Comparison of ENCODE assay signal across 9 mouse cellular contexts in genomic region chr12:112667619-112668297, GRCm38 (mm10). TPM values are rescaled to one million over a fixed set of nuclear protein-coding genes. Genes with fewer than 3 reads are reported as not detected.
DNase-seq lines count a peak whose midpoint lies in the region; ATAC-seq and TF ChIP-seq lines count a peak whose summit lies in the region.
"Had no signal": no experiment of that assay in that cellular context is flagged by ENCODE, and none has a peak within 500 bp of the region (broad histone marks: within the 10 kb centered on the region; RNA-seq: fewer than 3 reads in every experiment).

No protein-coding gene starts in this region.

- DNase-seq in embryonic facial prominence, embryonic 10.5 days (ENCODE audit: low spot score): no peak
- no peak for DNase-seq in G1E (ENCODE audit: low spot score)
- peak; percentile 42 for DNase-seq in lung, postnatal 14 days
- no peak for DNase-seq in natural killer cell, adult 2 months (ENCODE audit: low spot score in 2 of 2)
- no peak for DNase-seq in embryo, embryonic 11 days
- no peak for DNase-seq in ovary, postnatal 14 days (ENCODE audit: low spot score)

- H3K36me3 ChIP-seq in embryonic facial prominence, embryonic 12.5 days: peaks cover 83% of the 10 kb centered on the region
- peaks cover 96% of the 10 kb centered on the region for H3K36me3 ChIP-seq in embryonic facial prominence, embryonic 10.5 days (replicated peaks)
- H3K36me3 ChIP-seq in G1E (replicated peaks): peaks cover 99% of the 10 kb centered on the region
- peaks cover 90% of the 10 kb centered on the region for H3K36me3 ChIP-seq in heart, embryonic 13.5 days

- no peaks in the 10 kb centered on the region for H3K27me3 ChIP-seq in embryonic facial prominence, embryonic 12.5 days
- no peaks in the 10 kb centered on the region for H3K27me3 ChIP-seq in embryonic facial prominence, embryonic 10.5 days (replicated peaks; ENCODE audit: low read depth, poor library complexity, severe bottlenecking)
- H3K27me3 ChIP-seq in G1E (ENCODE audit: insufficient read depth, low read length): no peaks in the 10 kb centered on the region
- no peaks in the 10 kb centered on the region for H3K27me3 ChIP-seq in heart, embryonic 13.5 days (replicated peaks)
- H3K27me3 ChIP-seq: limb, embryonic 13.5 days had no signal

- H3K9me3 ChIP-seq in embryonic facial prominence, embryonic 12.5 days: no peaks in the 10 kb centered on the region
- no peaks in the 10 kb centered on the region for H3K9me3 ChIP-seq in embryonic facial prominence, embryonic 10.5 days
- no peaks in the 10 kb centered on the region for H3K9me3 ChIP-seq in G1E (replicated peaks)
- no peaks in the 10 kb centered on the region for H3K9me3 ChIP-seq in heart, embryonic 13.5 days
- H3K9me3 ChIP-seq: limb, embryonic 13.5 days had no signal

- peak overlapping the region; percentile 24; the same call in 1 of the 2 replicates for H3K9ac ChIP-seq in embryonic facial prominence, embryonic 12.5 days
- H3K9ac ChIP-seq in heart, embryonic 13.5 days: peak overlapping the region; percentile 60
- H3K9ac ChIP-seq: limb, embryonic 13.5 days had no signal

- no peak overlapping the region for H3K4me2 ChIP-seq in embryonic facial prominence, embryonic 12.5 days (replicated peaks)
- peak overlapping the region; percentile 4; the same call in 1 of the 2 replicates for H3K4me2 ChIP-seq in heart, embryonic 13.5 days
- H3K4me2 ChIP-seq: limb, embryonic 13.5 days had no signal

- H3K4me1 ChIP-seq in embryonic facial prominence, embryonic 12.5 days: peaks cover 58% of the 10 kb centered on the region
- H3K4me1 ChIP-seq in embryonic facial prominence, embryonic 10.5 days: peaks cover 80% of the 10 kb centered on the region
- H3K4me1 ChIP-seq in G1E (ENCODE audit: insufficient read depth, low read depth, low read length): peaks cover 82% of the 10 kb centered on the region
- peaks cover 100% of the 10 kb centered on the region for H3K4me1 ChIP-seq in heart, embryonic 13.5 days

- TF ChIP-seq CTCF in G1E (IDR thresholded peaks at IDR 0.05; ENCODE audit: low read depth, low read length): no peak

- no peak overlapping the region for H3K4me3 ChIP-seq in embryonic facial prominence, embryonic 12.5 days
- H3K4me3 ChIP-seq in embryonic facial prominence, embryonic 10.5 days: no peak overlapping the region
- peak overlapping the region; percentile 17; the same call in 1 of the 2 replicates for H3K4me3 ChIP-seq in G1E (ENCODE audit: low read depth, low read length)
- H3K4me3 ChIP-seq in heart, embryonic 13.5 days: peak overlapping the region; percentile 8; the same call in 1 of the 2 replicates
- H3K4me3 ChIP-seq: limb, embryonic 13.5 days had no signal

- no peak for ATAC-seq in embryonic facial prominence, embryonic 12.5 days (ENCODE audit: insufficient number of reproducible peaks, insufficient read depth, low FRiP score, low TSS enrichment)
- ATAC-seq in G1E (ENCODE audit: extremely low read depth, insufficient number of reproducible peaks, low FRiP score, poor library complexity, severe bottlenecking): no peak; the same call in 1 of the 2 replicates
- ATAC-seq in heart, embryonic 13.5 days (ENCODE audit: extremely low read depth, insufficient number of reproducible peaks, low FRiP score, low TSS enrichment): no peak

- no peak overlapping the region for H3K27ac ChIP-seq in embryonic facial prominence, embryonic 12.5 days
- H3K27ac ChIP-seq in embryonic facial prominence, embryonic 10.5 days (replicated peaks): no peak overlapping the region
- peak overlapping the region; percentile 84 for H3K27ac ChIP-seq in heart, embryonic 13.5 days (replicated peaks)
- H3K27ac ChIP-seq: limb, embryonic 13.5 days had no signal

- 80% methylated on average over 10 of the region's 10 CpGs for WGBS in embryonic facial prominence, embryonic 12.5 days
- 86% methylated on average over 10 of the region's 10 CpGs for WGBS in embryonic facial prominence, embryonic 10.5 days
- 68% methylated on average over 10 of the region's 10 CpGs for WGBS in heart, embryonic 13.5 days

RNA-seq across cellular contexts. Expression of gene Akt1, which starts 6.9 kb away (rescaled TPM):
- 98.8 and 153 TPM in 2 replicates for polyA plus RNA-seq in embryonic facial prominence, embryonic 12.5 days (2016; fragmentation: Nextera tagmentation; extraction: Ambion mirVana)
- 47.0 and 53.4 TPM in 2 replicates for polyA plus RNA-seq in embryonic facial prominence, embryonic 10.5 days (2016; fragmentation: Nextera tagmentation; extraction: Ambion mirVana)
- total RNA-seq in G1E (2014; fragmentation: Nextera tagmentation) (150 and 168 TPM in 2 replicates), G1E (2017) (121 and 131 TPM in 2 replicates)
- polyA plus RNA-seq in G1E (2012): 461 and 512 TPM in 2 replicates
- polyA plus RNA-seq in heart, embryonic 13.5 days (2015; fragmentation: Nextera tagmentation; extraction: Ambion mirVana): 59.2 and 66.6 TPM in 2 replicates

RNA-seq across cellular contexts. Expression of gene Zbtb42, which starts 10.9 kb away (rescaled TPM):
- 2.1 and 2.5 TPM in 2 replicates for polyA plus RNA-seq in embryonic facial prominence, embryonic 12.5 days (2016; fragmentation: Nextera tagmentation; extraction: Ambion mirVana)
- 4.3 and 4.5 TPM in 2 replicates for polyA plus RNA-seq in embryonic facial prominence, embryonic 10.5 days (2016; fragmentation: Nextera tagmentation; extraction: Ambion mirVana)
- total RNA-seq in G1E (2014; fragmentation: Nextera tagmentation) (0.98 TPM in 1 of 2 replicates, not detected in the other), G1E (2017) (0.17 and 0.33 TPM in 2 replicates)
- polyA plus RNA-seq in G1E (2012): 0.53 and 0.80 TPM in 2 replicates
- 5.8 and 6.2 TPM in 2 replicates for polyA plus RNA-seq in heart, embryonic 13.5 days (2015; fragmentation: Nextera tagmentation; extraction: Ambion mirVana)

RNA-seq across cellular contexts. Expression of gene Siva1, which starts 23.3 kb away (rescaled TPM):
- 205 and 218 TPM in 2 replicates for polyA plus RNA-seq in embryonic facial prominence, embryonic 12.5 days (2016; fragmentation: Nextera tagmentation; extraction: Ambion mirVana)
- 332 TPM in 2 replicates for polyA plus RNA-seq in embryonic facial prominence, embryonic 10.5 days (2016; fragmentation: Nextera tagmentation; extraction: Ambion mirVana)
- total RNA-seq in G1E (2014; fragmentation: Nextera tagmentation) (60.7 and 75.5 TPM in 2 replicates), G1E (2017) (205 and 214 TPM in 2 replicates)
- 94.5 and 98.9 TPM in 2 replicates for polyA plus RNA-seq in G1E (2012)
- polyA plus RNA-seq in heart, embryonic 13.5 days (2015; fragmentation: Nextera tagmentation; extraction: Ambion mirVana): 129 and 149 TPM in 2 replicates

RNA-seq across cellular contexts. Expression of gene Adssl1, which starts 47.9 kb away (rescaled TPM):
- polyA plus RNA-seq in embryonic facial prominence, embryonic 12.5 days (2016; fragmentation: Nextera tagmentation; extraction: Ambion mirVana): 5.0 and 6.6 TPM in 2 replicates
- 4.0 and 4.3 TPM in 2 replicates for polyA plus RNA-seq in embryonic facial prominence, embryonic 10.5 days (2016; fragmentation: Nextera tagmentation; extraction: Ambion mirVana)
- total RNA-seq in G1E (2014; fragmentation: Nextera tagmentation) (not detected in 2 replicates), G1E (2017) (0.06 TPM in 1 of 2 replicates, not detected in the other)
- polyA plus RNA-seq in G1E (2012): 0.05 TPM in 1 of 2 replicates, not detected in the other
- polyA plus RNA-seq in heart, embryonic 13.5 days (2015; fragmentation: Nextera tagmentation; extraction: Ambion mirVana): 69.3 and 83.9 TPM in 2 replicates

RNA-seq across cellular contexts. Expression of gene Cep170b, which starts 52.5 kb away (rescaled TPM):
- 17.0 and 19.2 TPM in 2 replicates for polyA plus RNA-seq in embryonic facial prominence, embryonic 12.5 days (2016; fragmentation: Nextera tagmentation; extraction: Ambion mirVana)
- 9.7 and 10.6 TPM in 2 replicates for polyA plus RNA-seq in embryonic facial prominence, embryonic 10.5 days (2016; fragmentation: Nextera tagmentation; extraction: Ambion mirVana)
- not detected in 2 replicates for total RNA-seq in G1E (2014; fragmentation: Nextera tagmentation)
- total RNA-seq in G1E (2017): 0.29 and 0.87 TPM in 2 replicates
- polyA plus RNA-seq in G1E (2012): not detected in 2 replicates
- polyA plus RNA-seq in heart, embryonic 13.5 days (2015; fragmentation: Nextera tagmentation; extraction: Ambion mirVana): 4.0 and 4.3 TPM in 2 replicates

Comparison
In these comparisons a context has a peak if more than half of its experiments do, and no peak if none do; other contexts are left out.
1. H3K4me3 ChIP-seq: peak in G1E (single experiment) and heart, embryonic 13.5 days (single experiment); none in embryonic facial prominence, embryonic 12.5 days (single experiment) and embryonic facial prominence, embryonic 10.5 days (single experiment).